Mouse (Mus musculus): Measurements from ENCODE around the gene Prdm5.

Prdm5 gene

DNA sequence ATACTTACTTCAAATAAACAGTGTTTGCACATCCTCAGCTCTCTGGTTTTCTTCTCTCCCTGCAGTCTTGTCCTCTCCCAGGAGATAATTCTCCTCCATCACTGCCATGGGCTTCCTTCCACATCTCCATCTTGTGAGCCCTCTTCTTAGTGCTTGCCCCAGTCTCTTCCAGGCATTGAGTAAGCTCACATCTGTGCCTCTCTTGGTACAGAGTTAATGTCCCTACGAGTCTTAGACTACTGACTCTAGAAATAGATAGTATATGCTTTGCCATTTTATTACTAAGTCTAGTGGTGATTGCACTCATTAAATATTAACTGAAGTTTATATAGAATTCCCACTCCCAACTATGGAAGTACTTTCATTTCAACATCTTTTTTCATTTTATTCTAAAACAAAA is 154.0 kb downstream of the Prdm5 start:
- DNase-seq (ENCODE audit: low read depth), result no peak

DNA sequence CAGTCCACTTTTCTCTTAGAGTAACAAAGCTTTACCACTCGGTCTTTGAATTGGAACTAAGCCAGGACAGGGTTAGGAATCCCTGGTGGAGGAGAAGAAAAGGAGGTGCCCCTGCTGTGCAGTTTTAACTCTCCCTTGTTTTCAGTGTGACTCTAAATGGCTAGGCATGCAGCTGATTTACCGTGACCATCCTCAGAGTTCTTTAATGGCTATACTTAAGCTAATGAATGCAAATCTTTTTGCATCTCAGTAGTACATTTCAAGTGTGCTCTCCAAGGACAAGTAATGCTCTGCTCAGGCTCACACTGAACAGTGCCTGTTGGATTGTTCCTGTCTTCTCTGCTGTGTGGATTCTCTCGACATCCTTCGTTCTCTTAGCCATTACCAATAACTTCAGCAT is 154.4 kb downstream of the Prdm5 start:
- DNase-seq (ENCODE audit: low read depth), result no peak

DNA sequence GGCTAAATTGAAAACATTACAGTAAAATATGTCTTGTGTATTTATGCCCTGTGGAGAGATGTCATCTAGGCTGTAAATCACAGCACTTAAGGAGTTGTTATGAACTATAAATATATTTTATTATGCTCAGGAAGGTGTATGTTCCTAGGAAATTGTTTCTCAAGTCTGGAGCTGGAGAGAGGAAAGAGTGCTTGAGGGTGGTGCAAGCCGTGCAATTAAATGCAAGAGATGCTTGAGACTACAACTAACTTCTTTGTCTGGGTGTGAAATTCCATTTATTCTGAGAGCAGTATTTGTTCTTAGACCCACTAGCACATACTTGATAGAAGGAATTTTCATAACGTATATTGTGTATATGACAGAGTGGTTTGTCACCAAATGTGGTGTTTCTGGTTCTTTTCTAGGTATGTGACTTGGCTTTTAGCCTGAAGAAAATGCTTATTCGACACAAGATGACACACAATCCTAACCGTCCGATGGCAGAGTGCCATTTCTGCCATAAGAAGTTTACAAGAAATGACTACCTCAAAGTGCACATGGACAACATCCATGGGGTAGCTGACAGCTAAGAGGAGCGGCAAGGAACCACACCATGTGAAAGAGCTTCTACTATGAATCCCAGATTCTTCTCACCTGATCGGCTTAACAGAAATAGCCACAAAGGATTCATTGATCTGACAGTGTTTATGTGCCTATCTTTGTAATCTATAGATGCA is 156.9 kb downstream of the Prdm5 start:
- DNase-seq (ENCODE audit: low read depth), result no peak

DNA sequence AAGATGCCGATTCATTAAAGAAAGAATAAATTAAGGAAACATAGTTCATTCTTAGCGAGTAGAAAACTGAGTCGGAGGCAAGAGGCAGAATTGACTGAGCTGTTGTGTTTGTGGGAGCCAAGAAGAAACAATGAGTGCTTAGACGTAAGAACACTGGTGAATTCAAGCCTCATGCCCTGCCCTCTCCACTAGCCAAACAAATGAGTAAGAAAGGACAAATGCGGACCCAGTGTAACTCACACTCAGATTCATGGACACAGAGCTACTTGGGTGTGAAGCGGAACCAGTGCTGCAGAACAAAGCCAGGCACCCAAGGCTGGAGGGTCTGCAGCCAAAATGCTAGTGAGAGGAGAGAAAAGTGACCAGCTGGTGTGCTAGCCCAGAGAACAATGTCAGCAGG is 171.7 kb downstream of the Prdm5 start:
- no peak for DNase-seq (ENCODE audit: low read depth)

DNA sequence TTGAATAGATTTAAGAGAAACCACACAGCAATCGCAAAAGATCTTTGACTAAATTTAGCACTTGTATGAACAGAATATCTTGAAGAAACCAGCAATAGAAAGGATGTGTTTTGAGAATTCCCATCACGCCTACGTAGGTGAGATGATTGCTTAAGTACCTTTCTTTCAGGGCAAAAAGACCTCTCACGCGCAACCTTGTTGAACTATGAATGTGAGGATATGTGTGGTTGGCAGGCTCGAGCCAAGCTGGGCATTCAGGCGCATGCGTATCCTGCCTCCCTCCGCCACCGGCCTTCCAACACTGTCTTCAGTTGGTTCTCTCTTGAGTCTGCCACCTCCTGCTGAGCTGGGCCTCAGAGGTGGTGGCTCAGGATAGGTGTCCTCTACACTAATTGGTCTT is 173.5 kb downstream of the Prdm5 start, which contains the start of gene 4930544G11Rik:
4930544G11Rik (plus strand) TSS at position 301 of the 400 bp plus-strand sequence.
- DNase-seq (ENCODE audit: low read depth), result no peak

DNA sequence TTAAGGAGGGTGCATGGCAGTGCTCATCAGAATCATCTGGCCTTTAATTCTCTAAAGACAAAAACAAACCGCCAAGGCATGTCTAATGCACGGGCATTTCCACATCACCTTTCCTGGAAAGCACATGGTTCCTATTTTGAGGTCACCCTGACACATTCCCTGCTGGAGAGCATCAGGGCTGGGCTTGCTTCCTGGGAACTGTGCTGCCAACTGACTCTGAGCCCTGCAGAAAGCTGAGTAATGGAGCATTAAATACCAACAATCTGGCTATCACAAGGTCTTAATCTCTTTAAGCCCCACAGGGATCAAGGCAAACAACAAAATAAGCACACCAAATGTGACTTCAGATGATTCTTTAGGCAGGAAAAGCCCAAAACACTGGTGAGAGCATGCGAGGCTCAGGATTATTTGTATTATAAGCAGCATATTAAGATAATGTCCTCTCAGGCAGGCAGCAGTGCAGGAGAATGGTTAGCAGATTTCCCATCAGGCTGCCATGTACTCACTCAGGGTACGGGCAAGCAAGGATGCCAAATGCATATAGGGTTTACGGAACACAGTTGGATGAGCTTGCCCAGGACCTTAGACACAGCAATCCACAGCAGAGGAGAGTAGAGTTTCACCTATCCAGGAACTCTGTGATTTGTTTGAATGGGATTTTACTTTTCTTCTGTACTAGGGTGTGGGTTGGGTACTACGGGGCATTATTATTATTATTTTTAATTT is 190.8 kb downstream of the Prdm5 start:
- DNase-seq (ENCODE audit: low read depth), result no peak

DNA sequence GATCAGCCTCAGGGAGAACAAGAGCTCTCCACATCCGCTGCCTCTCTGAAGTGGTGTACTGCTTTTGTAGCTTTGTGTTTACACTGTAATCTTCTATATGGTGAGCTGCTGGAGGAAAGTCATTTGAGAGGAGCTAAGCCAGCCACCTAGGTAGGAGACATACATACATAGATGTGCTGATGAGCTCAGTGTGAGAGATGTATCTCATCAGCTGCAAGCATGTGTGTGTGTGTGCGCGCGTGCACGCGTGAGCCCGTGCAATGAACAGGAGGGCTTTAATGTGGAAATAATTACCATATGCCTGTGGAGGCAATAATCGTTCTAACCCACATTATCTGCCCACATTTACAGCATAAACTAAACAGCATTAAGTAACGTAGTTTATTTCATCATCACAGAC is 191.6 kb downstream of the Prdm5 start:
- DNase-seq (ENCODE audit: low read depth), result no peak
